Mouse (Mus musculus) E14TG2a.4 (cell line): ENCODE data around the gene Alpi.

Experiments used
- CTCF ChIP-seq: conservative IDR thresholded peaks from 2 replicates; pipeline ENCODE4 v1.5.1; 2014; ENCODE audit warnings: low read length
- NANOG ChIP-seq: IDR thresholded peaks from 2 replicates; pipeline ENCODE4 v1.6.1; 2014; ENCODE audit warnings: borderline replicate concordance, low read length, mixed read lengths
- POU5F1 ChIP-seq: IDR thresholded peaks from 2 replicates; pipeline ENCODE4 v1.6.1; 2014; ENCODE audit warnings: low read length, borderline replicate concordance

- TF ChIP-seq CTCF (peak; percentile 60), POU5F1 (no peak), NANOG (no peak)
Measured at GRCm38 (mm10) chr1:87070720-87071119, 30.7 kb downstream of the Alpi start.
